Mouse (Mus musculus) ZHBTc4 (cell line): ENCODE data around the gene Dnase1.

ENCODE experiments used
- DNase-seq: peaks from one replicate; pipeline ENCODE4 v3.0.0-alpha.2; 2011; ENCODE audit warnings: low read depth, low spot score

Gene Dnase1

DNA sequence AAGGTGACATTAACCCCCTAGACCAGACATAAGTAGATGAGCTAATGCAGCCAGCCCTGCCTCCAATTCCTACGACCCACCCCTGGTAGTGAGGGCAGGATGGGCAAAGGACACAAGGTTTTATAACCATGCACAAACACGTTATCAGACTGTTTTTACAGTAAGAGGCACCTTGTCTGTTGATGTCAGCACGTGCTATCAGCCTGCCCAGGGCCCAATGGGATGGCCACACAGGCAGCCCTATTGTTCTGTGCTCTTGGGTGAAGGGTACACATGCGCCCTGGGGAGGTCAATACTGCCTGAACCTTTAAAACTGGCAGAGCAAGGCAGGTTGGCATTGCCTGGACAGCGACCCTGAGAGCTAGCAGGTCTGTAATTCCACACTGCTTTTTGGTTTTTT is at the start of gene Dnase1:
Gene Dnase1 (plus strand): TSS at position 136 of the 400 bp plus-strand sequence.
- DNase-seq: no peak

DNA sequence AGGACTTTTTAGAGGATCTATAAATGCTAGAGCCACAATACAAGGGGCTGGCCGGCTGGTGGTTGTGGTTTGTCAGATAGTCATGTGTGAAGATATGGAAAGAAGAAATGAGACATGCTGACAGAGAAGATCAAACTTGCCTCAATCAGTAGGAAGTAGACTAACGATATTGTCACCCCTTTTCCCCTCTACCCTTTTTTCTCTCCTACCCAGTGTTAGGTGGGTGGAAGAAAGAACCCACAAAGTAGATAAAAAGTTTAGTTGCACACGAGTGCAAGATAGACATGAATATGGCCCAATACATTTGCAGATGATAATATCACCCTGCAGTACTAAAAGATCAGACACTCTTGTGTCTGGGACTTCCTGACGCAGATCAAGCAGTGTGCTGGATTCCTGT is 48.3 kb upstream of the Dnase1 start:
- no peak for DNase-seq

GRCm38 (mm10) chr16:4003489-4004398 is 33.0 kb upstream of the Dnase1 start, which contains the start of gene Slx4:
Gene Slx4, minus strand, starts transcription at chr16:4003770.
- DNase-seq: peak; percentile 99

- no peak for DNase-seq
Measured at GRCm38 (mm10) chr16:4012882-4013570, 23.7 kb upstream of the Dnase1 start.

- peak; percentile 93 for DNase-seq
Measured at GRCm38 (mm10) chr16:4014040-4014668, 22.6 kb upstream of the Dnase1 start.

DNA sequence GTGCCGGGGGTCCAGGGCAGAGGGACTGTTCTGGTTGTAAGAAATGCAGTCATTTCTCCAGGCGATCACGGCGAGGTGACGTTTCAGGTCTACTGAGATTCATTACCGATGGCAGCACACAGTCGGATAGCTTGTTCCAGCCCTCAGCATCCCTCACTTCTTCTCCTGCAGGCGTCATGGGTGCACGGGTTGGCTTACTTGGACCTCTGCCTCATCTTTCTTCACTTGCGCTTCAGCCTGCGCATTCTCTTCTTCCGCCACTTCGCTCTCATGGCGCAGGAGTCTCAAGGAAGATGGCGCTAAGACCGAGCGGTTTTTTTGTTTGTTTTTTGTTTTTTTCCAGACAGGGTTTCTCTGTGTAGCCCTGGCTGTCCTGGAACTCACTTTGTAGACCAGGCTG is 20.0 kb upstream of the Dnase1 start:
- DNase-seq: peak; percentile 62

DNA sequence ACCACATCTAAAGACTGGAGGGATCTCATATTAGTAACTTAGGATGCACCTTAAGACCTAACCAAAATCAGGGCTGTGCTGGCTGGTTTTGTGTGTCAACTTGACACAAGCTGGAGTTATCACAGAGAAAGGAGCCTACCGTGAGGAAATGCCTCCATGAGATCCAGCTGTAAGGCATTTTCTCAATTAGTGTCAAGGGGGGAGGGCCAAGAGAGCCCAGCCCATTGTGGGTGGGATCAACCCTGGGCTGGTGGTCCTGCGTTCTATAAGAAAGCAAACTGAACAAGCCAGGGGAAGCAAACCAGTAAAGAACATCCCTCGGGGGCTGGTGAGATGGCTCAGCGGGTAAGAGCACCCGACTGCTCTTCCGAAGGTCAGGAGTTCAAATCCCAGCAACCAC is 19.3 kb upstream of the Dnase1 start:
- peak; percentile 39 for DNase-seq

GRCm38 (mm10) chr16:4021241-4021640 is 15.5 kb upstream of the Dnase1 start:
- peak; percentile 40 for DNase-seq

DNA sequence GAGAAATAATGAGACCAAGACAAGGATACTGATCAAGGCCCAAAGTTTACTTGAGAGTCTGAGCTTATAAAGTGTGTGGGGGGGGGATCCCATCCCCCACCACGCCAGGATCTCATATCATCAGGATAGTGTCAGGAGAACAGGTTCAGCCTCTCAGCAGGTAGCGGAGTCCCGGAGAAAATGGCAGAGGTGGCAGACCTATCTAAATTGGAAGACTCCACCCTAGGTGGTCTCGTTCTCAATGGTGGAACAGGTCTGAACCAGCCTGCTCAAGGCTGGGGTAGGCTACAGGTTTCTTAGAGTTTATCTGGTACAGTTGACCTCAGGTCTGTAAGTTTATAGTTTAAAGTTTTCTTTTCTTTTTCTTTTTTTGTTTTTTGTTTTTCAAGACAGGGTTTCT is 14.0 kb upstream of the Dnase1 start:
- DNase-seq: peak; percentile 75

DNA sequence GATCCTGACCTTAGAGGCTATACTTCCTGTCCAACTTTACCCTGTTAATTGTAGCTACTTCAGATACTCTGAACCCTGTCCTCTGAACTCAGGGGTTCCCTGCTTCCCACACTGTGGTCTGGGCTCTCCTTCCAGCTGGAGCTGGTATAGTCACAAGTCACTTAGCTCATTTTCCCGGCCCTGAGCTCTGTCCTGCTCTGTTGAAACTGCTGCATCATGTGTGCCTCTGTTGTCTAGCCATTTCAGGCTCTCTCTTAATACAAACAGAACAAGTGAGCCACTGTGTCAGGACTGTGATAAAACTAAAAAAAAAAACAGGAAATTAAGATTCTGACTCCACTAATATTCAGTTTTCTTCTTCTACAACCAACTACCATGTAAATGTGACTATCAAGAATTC is 10.1 kb upstream of the Dnase1 start:
- DNase-seq: no peak

DNA sequence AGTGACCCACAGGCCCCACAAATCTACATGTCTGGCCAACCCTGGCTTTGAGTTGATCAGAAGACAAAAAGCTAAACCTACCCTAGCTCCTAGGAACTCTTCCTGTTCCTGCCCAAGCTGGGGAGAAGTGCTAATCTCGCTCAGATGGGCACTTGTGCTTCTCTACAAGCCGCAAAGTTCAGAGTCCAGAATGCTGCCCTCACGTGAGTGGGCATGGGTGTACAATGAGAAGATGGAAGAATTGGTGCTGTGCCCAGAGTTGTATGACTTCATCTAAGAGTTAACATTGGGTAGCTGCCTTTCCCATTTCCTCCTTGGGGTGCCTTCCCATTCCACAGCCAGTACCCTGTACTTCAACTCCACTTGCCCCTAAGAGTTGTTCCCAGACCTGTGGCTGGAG is 9.5 kb upstream of the Dnase1 start:
- no peak for DNase-seq

- no peak for DNase-seq
Measured at GRCm38 (mm10) chr16:4029371-4029841, 7.3 kb upstream of the Dnase1 start.

DNA sequence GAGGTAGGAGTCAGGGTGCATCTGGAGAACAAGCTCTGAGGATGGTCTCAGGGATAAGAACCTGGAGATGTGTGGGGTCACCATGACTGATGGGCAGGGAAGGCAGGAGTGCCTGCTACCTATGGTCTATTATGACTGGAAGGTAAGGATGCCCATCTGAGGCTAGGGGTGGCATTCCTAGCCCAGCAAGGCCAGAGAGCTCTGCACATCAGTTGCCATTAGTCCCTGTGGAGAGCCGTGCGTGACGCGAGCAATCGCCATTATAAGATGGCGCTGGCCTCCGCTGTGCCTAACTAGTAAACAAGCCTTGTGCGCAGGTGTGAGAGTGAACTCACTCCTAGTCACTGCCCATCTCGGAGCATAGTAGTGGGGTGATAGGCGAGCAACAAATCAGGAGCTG is 6.2 kb upstream of the Dnase1 start:
- no peak for DNase-seq

GRCm38 (mm10) chr16:4031441-4032274 is 5.1 kb upstream of the Dnase1 start:
- DNase-seq: peak; percentile 58

- peak; percentile 30 for DNase-seq
Measured at GRCm38 (mm10) chr16:4032341-4032748, 4.4 kb upstream of the Dnase1 start.

GRCm38 (mm10) chr16:4033971-4034370 is 2.8 kb upstream of the Dnase1 start:
- DNase-seq: no peak

GRCm38 (mm10) chr16:4034476-4034875 is 2.3 kb upstream of the Dnase1 start:
- no peak for DNase-seq

- no peak for DNase-seq
Measured at GRCm38 (mm10) chr16:4035575-4035974, 1.2 kb upstream of the Dnase1 start.

DNA sequence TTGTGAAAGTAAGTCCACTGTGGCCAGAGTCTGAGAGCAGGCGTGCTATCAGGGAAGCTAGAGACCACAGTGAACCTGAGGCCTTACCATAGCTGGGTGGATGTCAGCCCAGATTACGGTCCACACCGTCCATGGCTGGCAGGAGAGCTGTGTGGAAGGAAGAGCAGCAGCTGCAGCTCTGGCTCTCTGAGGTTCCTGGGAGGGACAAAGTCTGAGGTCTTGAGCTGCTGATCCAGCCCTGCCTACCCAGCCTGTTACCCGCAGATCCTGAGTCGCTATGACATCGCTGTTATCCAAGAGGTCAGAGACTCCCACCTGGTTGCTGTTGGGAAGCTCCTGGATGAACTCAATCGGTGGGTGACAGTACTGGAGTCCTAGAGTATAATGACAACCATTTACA is 948 bp downstream of the Dnase1 start:
- no peak for DNase-seq

DNA sequence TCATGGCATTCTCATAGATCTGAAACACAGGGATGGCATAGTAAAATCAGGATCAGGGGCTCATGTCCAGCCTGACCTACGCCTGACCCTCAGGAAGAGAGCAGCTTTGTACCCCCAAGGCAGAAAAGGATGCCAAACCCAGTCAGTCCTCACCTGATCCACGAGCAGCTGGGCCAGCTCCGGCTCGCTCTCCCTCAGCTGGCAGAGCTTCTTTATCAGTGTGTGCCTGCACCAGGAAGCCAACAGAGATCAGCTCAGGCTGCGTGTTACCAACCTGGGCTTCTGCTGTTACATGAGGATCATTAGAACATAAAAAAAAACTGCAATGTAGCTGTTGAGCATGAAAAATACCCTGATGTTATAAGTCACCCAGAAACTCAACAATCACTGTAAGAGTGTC is 3.5 kb downstream of the Dnase1 start:
- DNase-seq: no peak

DNA sequence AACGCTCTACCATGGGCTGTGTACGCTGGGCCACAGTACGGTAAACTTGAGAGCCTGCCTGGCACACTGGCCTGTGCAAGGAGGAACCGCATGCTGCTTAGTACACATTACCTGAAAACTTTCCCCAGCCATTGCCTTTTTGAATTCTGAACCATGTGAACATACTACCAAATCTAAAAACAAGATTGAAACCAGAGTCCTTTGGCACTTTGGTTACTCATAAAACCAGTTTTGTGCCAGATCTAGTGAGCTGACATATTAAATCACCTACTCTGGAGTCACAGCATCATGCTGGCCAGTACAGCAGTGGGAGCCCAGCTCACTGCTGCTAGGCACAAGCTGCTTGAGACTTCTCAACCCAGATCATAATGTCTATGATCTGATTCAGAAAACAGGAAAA is 4.9 kb downstream of the Dnase1 start:
- no peak for DNase-seq
